Mouse (Mus musculus): ENCODE data around the gene Pkd2l1.

DNA sequence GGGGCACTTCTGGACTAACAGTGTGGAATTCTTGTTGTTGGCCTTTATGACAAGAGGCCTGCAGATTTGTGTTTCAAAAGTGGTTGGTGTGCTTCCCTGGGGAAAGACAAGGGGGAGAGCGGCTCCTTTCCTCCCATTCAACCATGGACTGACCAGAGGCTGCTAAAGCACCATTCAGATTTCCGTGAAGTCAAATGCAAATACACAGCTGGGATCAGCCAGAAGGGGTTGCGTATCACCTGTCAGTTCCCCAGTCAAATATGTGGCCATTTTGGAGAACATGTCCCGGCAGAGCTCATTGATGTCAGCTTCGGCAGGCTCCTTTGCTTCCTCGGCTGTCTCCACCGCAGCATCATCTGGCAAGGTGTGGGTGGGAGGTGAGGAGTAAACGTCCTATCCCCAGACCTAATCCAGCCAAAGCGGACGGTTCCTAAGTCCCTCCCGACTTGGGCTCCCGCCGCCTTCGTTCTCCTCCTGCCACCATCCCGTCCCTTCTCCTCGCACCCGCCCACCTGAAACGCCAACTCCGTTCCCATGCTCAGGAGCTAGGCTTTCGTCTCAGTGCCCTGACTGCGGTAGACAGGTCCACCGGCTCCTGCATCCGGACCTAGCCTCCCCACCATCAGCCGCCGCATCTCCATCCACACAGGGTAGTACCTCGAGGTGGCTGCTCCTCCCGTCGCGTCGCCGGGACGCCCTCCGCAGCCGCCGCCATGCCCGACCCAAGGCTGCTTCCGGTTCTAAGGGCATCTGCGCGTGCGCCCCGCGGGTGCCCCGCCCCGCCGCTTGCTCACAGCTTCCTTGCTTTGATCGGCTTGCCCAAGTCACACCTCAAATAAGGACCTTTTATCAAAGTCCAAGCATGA is 46.3 kb downstream of the Pkd2l1 start, which contains the start of gene Bloc1s2:
- TF ChIP-seq CTCF (IDR thresholded peaks at IDR 0.05; ENCODE audit: low read depth) (no peak), EP300 (IDR thresholded peaks at IDR 0.05; ENCODE audit: low read depth) (no peak)

Measured in liver, embryonic 14.5 days (tissue).